Mouse (Mus musculus): ENCODE data around the gene 4933402N03Rik.

Gene 4933402N03Rik

DNA sequence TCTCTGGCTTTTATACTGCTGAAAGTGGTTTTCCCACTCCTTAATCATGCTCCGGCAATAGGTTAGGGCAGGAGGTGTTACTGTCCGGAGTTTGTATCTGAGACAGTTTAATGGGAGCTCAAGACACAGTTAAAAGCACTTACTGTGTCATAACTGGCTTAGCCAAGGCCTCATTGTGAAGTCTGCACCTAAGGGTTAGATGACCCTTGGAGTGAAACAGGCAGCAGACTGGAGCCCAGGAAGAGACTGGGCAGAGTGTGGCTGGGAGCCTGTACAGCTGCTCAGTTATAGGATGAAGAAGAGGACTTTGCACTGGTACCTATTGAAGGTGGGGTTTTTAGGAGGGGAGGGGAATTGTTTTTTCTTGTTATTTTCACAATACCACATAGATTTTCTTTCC lies at the start of gene 4933402N03Rik:
Gene 4933402N03Rik (minus strand): TSS at position 101 of the 400 bp plus-strand sequence.
- DNase-seq: no peak

DNA sequence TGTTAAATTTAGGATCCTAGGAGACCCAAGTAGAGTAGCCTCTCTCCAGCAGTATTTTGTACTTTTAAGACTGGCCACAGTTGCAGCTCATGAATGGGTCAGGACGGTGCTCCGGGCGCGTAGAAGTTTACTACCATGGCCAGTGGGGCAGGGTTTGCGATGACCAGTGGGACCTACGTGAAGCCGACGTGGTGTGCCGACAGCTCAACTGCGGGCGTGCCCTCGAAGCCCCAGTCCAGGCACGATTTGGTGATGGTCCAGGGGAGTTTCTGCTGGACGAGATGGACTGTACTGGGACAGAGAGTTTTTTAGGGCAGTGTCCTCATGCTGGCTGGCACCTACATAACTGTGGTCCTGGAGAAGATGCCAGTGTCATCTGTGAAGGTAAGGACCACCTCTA lies 41.9 kb upstream of the 4933402N03Rik start:
- DNase-seq: no peak

DNA sequence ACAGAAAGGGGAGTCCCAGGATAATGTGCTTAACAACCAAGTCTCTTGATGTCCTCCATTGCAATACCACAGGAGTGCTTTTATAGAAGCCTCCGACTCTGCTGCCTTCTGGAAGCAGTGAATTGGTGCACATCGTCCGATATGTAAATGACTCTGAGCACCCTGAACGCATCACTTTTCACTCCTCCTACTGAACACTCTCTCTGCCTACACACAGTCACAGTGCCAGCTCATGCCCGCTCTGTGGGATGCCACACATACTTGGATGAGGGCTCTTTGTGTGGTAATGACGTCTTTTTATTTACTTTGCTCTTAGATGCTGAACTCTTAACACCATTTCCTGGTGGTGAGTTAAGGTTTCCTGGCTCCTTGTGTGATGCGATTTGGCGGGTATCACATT lies 40.9 kb upstream of the 4933402N03Rik start:
- DNase-seq: no peak

DNA sequence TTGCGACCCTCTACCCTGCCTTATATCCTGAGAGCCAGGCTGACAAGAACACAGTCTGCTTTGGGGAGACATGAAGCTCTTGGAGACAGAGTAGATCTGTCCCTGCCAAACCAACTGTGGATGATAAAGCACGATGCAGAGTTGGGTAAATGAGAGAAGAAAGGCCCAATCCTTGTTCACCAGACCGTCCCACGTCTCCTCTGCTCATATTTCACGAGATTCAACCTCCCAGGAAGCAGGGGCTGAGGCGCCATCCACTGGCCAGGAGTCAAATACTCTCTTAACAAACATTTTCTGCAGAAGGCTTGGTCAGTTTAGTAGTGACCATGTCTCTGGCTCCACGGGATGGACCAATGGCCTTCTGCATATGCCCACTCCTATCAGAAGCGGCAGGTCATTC lies 38.2 kb upstream of the 4933402N03Rik start:
- no peak for DNase-seq

DNA sequence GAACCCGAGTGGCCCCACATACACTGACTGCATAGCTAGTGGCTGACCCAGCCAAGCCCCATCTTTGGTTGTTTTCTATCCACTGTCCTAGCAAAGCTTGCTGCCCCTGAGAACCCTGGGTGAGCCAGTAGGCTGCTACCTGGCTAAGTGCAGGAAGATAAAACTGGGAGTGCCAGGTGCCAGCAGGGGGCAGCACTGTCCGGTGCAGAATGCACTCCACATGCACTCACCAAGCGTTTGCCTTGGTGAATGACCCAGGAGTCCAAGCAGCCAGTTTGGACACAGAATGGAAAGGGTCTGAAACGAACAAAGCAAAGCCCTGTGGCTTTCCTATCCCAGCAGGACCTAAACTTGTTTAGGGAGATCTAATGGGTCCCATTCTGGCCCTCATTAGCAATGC lies 36.6 kb upstream of the 4933402N03Rik start:
- no peak for DNase-seq

- DNase-seq: no peak
These were observed 28.0 kb upstream of the 4933402N03Rik start, which contains the start of gene 5430419D17Rik for GRCm38 (mm10) chr7:131174121-131174520. Gene 5430419D17Rik (plus strand): TSS chr7:131174402.

DNA sequence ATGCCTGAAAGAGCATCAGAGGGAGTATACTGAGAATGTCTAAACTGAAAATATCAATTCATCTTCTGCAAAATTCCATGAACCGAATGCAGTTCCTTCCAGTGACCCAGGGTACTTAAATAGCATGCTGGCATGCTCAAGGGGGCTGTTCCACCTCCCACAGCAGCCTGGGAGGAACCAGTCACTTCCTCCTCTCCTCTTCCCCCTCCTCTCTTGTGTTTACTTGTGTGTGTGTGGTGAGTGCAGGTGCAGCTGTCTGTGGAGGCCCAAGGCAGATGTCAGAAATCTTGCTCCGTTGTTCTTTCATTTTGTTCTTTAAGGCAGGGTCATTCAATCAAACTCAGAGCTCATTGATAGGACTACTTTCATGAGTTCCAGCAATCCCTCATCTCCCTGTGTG lies 23.0 kb upstream of the 4933402N03Rik start:
- no peak for DNase-seq

DNA sequence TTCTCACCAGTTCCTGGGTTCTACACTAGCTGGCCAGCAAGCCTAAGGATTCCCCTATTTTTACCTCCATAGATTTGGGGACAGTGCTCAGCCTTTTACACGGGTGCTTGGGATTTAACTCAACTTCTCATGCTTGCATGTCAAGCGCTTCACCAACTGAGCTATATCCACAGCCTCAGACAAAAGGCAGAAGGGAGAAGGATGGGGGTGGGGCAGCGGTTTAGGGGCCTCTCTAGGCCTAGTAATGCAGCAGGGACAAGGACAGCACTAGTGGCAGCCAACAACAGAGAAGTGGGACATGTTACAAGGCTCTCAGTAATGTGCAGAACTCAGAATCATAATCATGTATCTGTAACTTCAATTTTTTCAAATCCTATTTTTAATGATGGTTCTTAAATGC lies 21.7 kb upstream of the 4933402N03Rik start:
- DNase-seq: no peak

DNA sequence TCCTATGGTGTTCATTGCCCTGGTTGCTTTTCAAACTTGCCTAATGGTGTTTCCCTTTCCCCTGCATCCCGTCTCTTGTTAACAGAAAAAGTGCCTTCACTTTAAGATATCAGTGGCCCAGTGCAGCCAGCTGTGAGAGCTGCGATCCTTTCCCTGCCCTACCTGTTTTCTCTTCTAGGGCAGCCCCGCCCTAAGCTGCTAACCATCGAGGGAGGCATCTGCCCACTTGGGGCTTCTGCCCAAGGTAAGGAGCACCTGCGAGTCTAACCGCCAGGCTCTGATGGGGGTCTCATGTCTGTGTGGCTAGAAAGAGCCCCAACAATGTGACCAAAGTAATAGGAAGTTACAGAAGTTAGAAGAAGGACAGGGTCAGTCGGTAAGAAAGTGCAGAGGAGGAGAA lies 16.1 kb upstream of the 4933402N03Rik start:
- no peak for DNase-seq

- DNase-seq: no peak
These were observed 6.9 kb upstream of the 4933402N03Rik start for GRCm38 (mm10) chr7:131153044-131153443.

DNA sequence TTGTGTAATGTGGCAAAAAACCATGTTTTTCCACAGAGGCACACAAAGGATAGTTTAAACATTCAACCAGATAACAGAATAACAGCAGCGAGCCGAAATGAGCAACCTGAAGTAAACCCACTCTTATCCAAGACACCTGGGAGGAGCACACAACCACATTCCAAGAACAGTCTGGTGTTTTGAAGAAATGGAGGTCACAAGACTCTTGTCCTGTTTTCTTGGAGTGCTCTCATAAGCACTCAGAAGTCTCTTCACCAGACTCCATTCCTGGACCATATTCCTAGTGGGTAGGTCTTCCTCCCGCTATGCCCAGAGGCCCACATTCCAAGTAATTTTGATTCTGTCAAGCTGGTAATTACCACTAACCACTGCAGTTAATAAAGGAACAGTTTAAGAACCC lies 4.1 kb upstream of the 4933402N03Rik start:
- no peak for DNase-seq

DNA sequence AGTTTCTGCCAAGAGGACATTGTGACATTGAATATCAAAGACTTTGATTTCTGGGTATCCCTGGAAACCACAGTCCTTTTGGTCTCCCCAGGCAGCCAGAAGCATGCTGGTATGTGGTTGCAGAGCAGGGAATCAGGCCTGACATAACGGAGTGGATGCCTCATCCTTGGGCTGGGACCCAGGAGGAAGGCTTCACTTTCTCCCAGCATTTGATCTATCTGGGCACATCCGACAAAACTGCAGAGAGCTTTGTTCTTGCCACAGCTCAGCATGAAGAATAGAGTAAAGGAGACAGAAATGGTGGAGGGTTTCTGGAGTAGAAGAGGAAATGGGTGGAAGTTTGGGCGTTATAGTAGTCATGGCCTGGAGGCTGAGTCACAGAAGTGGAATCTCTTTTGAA lies 12.9 kb downstream of the 4933402N03Rik start:
- DNase-seq: no peak

GRCm38 (mm10) chr7:131130021-131130420 lies 16.1 kb downstream of the 4933402N03Rik start:
- no peak for DNase-seq

DNA sequence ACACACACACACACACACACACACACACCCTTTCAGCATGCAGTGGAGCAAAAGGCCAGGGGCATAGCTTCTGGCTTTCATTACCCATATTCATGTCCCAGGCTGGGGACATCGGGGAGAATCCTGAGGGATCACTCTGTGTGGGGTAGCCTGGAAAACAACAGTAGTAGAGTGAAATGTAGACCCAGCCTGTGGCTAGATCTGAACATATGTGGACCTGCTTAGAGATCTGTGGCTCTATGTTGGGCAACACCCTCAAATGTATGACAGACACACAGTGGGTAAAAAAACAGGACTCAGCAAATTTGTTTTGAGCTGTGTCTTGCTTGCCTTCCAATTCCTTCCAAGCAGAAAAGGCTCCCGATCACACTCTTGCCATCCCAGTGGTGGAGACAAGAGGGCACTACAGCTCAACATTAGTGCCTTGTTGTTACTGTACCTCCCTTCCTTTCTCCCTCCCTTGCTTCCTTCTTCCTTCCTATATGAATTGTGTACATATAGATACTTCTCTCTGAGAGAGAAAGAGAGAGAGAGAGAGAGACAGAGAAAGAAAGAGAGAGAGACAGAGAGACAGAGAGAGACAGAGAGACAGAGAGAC lies 23.8 kb downstream of the 4933402N03Rik start:
- no peak for DNase-seq

GRCm38 (mm10) chr7:131114434-131114833 lies 31.7 kb downstream of the 4933402N03Rik start:
- no peak for DNase-seq

DNA sequence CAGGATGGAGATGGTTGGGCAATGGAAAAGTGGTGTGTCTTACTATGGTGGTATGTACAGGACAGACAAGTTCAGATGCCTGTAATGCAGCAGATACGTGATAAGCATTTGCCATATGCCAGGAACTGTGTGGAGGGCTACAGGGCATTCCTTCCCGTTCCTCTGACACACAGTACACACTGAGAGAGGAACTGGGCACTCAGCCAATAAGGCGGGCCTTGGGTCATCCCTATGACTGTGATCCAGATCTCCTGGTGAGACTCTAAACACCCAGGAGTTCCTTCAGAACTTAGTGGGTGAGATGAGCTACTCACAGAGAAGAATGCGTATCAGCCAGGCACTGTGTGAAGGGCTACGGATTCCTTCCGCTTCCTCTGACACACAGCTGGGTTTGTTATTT lies 32.4 kb downstream of the 4933402N03Rik start:
- no peak for DNase-seq

- DNase-seq: peak; percentile 7
These were observed 33.6 kb downstream of the 4933402N03Rik start for GRCm38 (mm10) chr7:131112486-131112885.
